Mouse (Mus musculus) right cerebral cortex, postnatal 14 days (tissue): ENCODE results near the gene Galnt6.

Experiments used
- DNase-seq: peaks from one replicate; pipeline ENCODE4 v3.0.0; 2022

Gene Galnt6

GRCm38 (mm10) chr15:100718572-100718971 is 10.6 kb downstream of the Galnt6 start:
- DNase-seq: no peak

- DNase-seq: no peak
These were observed 11.2 kb downstream of the Galnt6 start for GRCm38 (mm10) chr15:100717933-100718332.

GRCm38 (mm10) chr15:100715399-100715993 is 13.7 kb downstream of the Galnt6 start:
- no peak for DNase-seq

GRCm38 (mm10) chr15:100714470-100714869 is 14.7 kb downstream of the Galnt6 start:
- no peak for DNase-seq

- no peak for DNase-seq
These were observed 18.3 kb downstream of the Galnt6 start for GRCm38 (mm10) chr15:100710838-100711237.

GRCm38 (mm10) chr15:100708433-100709078 is 20.6 kb downstream of the Galnt6 start:
- DNase-seq: no peak

GRCm38 (mm10) chr15:100706226-100706625 is 22.9 kb downstream of the Galnt6 start:
- DNase-seq: no peak

- no peak for DNase-seq
These were observed 23.8 kb downstream of the Galnt6 start for GRCm38 (mm10) chr15:100705376-100705775.

- no peak for DNase-seq
These were observed 25.3 kb downstream of the Galnt6 start for GRCm38 (mm10) chr15:100703913-100704312.

GRCm38 (mm10) chr15:100701856-100702255 is 27.3 kb downstream of the Galnt6 start:
- no peak for DNase-seq

GRCm38 (mm10) chr15:100701108-100701507 is 28.1 kb downstream of the Galnt6 start:
- DNase-seq: no peak

- no peak for DNase-seq
These were observed 28.8 kb downstream of the Galnt6 start for GRCm38 (mm10) chr15:100700424-100700823.

- DNase-seq: no peak
These were observed 29.8 kb downstream of the Galnt6 start for GRCm38 (mm10) chr15:100699386-100699785.

GRCm38 (mm10) chr15:100698078-100698477 is 31.1 kb downstream of the Galnt6 start:
- no peak for DNase-seq

GRCm38 (mm10) chr15:100694406-100694805 is 34.8 kb downstream of the Galnt6 start:
- DNase-seq: no peak

- no peak for DNase-seq
These were observed 37.2 kb downstream of the Galnt6 start for GRCm38 (mm10) chr15:100691990-100692389.

GRCm38 (mm10) chr15:100687430-100687971 is 41.7 kb downstream of the Galnt6 start, which contains the start of gene Cela1:
Gene Cela1 (minus strand): TSS chr15:100687921.
- DNase-seq: no peak

- DNase-seq: peak; percentile 30
These were observed 42.2 kb downstream of the Galnt6 start for GRCm38 (mm10) chr15:100686989-100687388.

GRCm38 (mm10) chr15:100686434-100686833 is 42.7 kb downstream of the Galnt6 start:
- no peak for DNase-seq

- no peak for DNase-seq
These were observed 43.3 kb downstream of the Galnt6 start for GRCm38 (mm10) chr15:100685849-100686248.

- DNase-seq: no peak
These were observed 43.9 kb downstream of the Galnt6 start for GRCm38 (mm10) chr15:100685255-100685654.

- no peak for DNase-seq
These were observed 44.7 kb downstream of the Galnt6 start for GRCm38 (mm10) chr15:100684450-100684849.

- DNase-seq: peak; percentile 83
These were observed 46.1 kb downstream of the Galnt6 start for GRCm38 (mm10) chr15:100683041-100683440.

- DNase-seq: no peak
These were observed 47.4 kb downstream of the Galnt6 start for GRCm38 (mm10) chr15:100681770-100682169.
